Mouse (Mus musculus): ENCODE results near the gene Mdm2.

The Mdm2 gene

GRCm38 (mm10) chr10:117655908-117656661, 54.5 kb downstream of the Mdm2 start:
- DNase-seq (ENCODE audit: low spot score in 2 of 2), result no peak

GRCm38 (mm10) chr10:117655460-117655859, 55.1 kb downstream of the Mdm2 start:
- DNase-seq (ENCODE audit: low spot score in 2 of 2), result no peak

GRCm38 (mm10) chr10:117654576-117655123, 55.9 kb downstream of the Mdm2 start:
- DNase-seq (ENCODE audit: low spot score in 2 of 2), result no peak

GRCm38 (mm10) chr10:117653779-117654173, 56.8 kb downstream of the Mdm2 start:
- no peak for DNase-seq (ENCODE audit: low spot score in 2 of 2)

GRCm38 (mm10) chr10:117652930-117653778, 57.4 kb downstream of the Mdm2 start:
- no peak for DNase-seq (ENCODE audit: low spot score in 2 of 2)

- no peak for DNase-seq (ENCODE audit: low spot score in 2 of 2)
Observed at GRCm38 (mm10) chr10:117652378-117652774, 58.2 kb downstream of the Mdm2 start.

GRCm38 (mm10) chr10:117651587-117652377, 58.8 kb downstream of the Mdm2 start:
- DNase-seq (ENCODE audit: low spot score in 2 of 2), result no peak

- no peak for DNase-seq (ENCODE audit: low spot score in 2 of 2)
Observed at GRCm38 (mm10) chr10:117650725-117651124, 59.8 kb downstream of the Mdm2 start.

GRCm38 (mm10) chr10:117650042-117650655, 60.4 kb downstream of the Mdm2 start:
- DNase-seq (ENCODE audit: low spot score in 2 of 2), result no peak

- DNase-seq (ENCODE audit: low spot score in 2 of 2), result no peak
Observed at GRCm38 (mm10) chr10:117649292-117650041, 61.1 kb downstream of the Mdm2 start.

GRCm38 (mm10) chr10:117648643-117649042, 61.9 kb downstream of the Mdm2 start:
- no peak for DNase-seq (ENCODE audit: low spot score in 2 of 2)

GRCm38 (mm10) chr10:117647964-117648472, 62.5 kb downstream of the Mdm2 start:
- DNase-seq (ENCODE audit: low spot score in 2 of 2), result no peak

GRCm38 (mm10) chr10:117647158-117647505, 63.4 kb downstream of the Mdm2 start:
- DNase-seq (ENCODE audit: low spot score in 2 of 2), result no peak

GRCm38 (mm10) chr10:117646482-117647157, 63.9 kb downstream of the Mdm2 start:
- DNase-seq (ENCODE audit: low spot score in 2 of 2), result no peak

- DNase-seq (ENCODE audit: low spot score in 2 of 2), result no peak
Observed at GRCm38 (mm10) chr10:117645487-117645964, 65.0 kb downstream of the Mdm2 start.

GRCm38 (mm10) chr10:117644828-117645227, 65.7 kb downstream of the Mdm2 start:
- no peak for DNase-seq (ENCODE audit: low spot score in 2 of 2)

GRCm38 (mm10) chr10:117644429-117644748, 66.2 kb downstream of the Mdm2 start:
- DNase-seq (ENCODE audit: low spot score in 2 of 2), result no peak

GRCm38 (mm10) chr10:117643711-117644428, 66.7 kb downstream of the Mdm2 start:
- no peak for DNase-seq (ENCODE audit: low spot score in 2 of 2)

- no peak for DNase-seq (ENCODE audit: low spot score in 2 of 2)
Observed at GRCm38 (mm10) chr10:117643302-117643701, 67.3 kb downstream of the Mdm2 start.
